Mouse (Mus musculus): ENCODE data around the gene Efna5. TPM values are rescaled to one million over a fixed set of nuclear protein-coding genes. Genes with fewer than 3 reads are reported as not detected.

Gene Efna5
- polyA plus RNA-seq, 1 experiment from 2014 or later = 81.4 TPM

- peaks cover 5% of the 10 kb centered on the region; the same call in 1 of the 2 replicates for H3K36me3 ChIP-seq
- H3K4me1 ChIP-seq (replicated peaks) = peaks cover 31% of the 10 kb centered on the region
- no peaks in the 10 kb centered on the region for H3K9me3 ChIP-seq
- H3K27me3 ChIP-seq = no peaks in the 10 kb centered on the region
- no peak overlapping the region for H3K4me3 ChIP-seq (replicated peaks)
- no peak overlapping the region for H3K9ac ChIP-seq (replicated peaks)
- ATAC-seq = peak; percentile 76
- WGBS = 54% methylated on average over 18 of the region's 18 CpGs
- peak overlapping the region; percentile 22; the same call in 1 of the 2 replicates for H3K4me2 ChIP-seq (replicated peaks)
- peak overlapping the region; percentile 44 for H3K27ac ChIP-seq
Measured at GRCm38 (mm10) chr17:62607304-62607914, 273.7 kb downstream of the Efna5 start.

GRCm38 (mm10) chr17:62606681-62607080 is 274.4 kb downstream of the Efna5 start:
- peak overlapping the region; percentile 44; the same call in 1 of the 2 replicates for H3K27ac ChIP-seq
- H3K9ac ChIP-seq (replicated peaks) = no peak overlapping the region

GRCm38 (mm10) chr17:62604309-62604708 is 276.8 kb downstream of the Efna5 start:
- Histone ChIP-seq H3K27ac (no peak overlapping the region), H3K9ac (replicated peaks) (no peak overlapping the region), H3K4me3 (replicated peaks) (no peak overlapping the region), H3K4me1 (replicated peaks) (peaks cover 36% of the 10 kb centered on the region), H3K27me3 (no peaks in the 10 kb centered on the region), H3K36me3 (peaks cover 5% of the 10 kb centered on the region; the same call in 1 of the 2 replicates), H3K9me3 (no peaks in the 10 kb centered on the region), H3K4me2 (replicated peaks) (no peak overlapping the region)
- WGBS = 58% methylated on average over 5 of the region's 5 CpGs
- ATAC-seq = no peak

More at GRCm38 (mm10) chr17:62606681-62607080, 274.4 kb downstream of the Efna5 start:
- Histone ChIP-seq H3K27me3 (no peaks in the 10 kb centered on the region), H3K4me1 (replicated peaks) (peaks cover 31% of the 10 kb centered on the region), H3K4me2 (replicated peaks) (no peak overlapping the region), H3K4me3 (replicated peaks) (no peak overlapping the region), H3K36me3 (peaks cover 5% of the 10 kb centered on the region; the same call in 1 of the 2 replicates), H3K9me3 (no peaks in the 10 kb centered on the region)
- 77% methylated on average over 6 of the region's 6 CpGs for WGBS
- ATAC-seq = peak; percentile 57

- 60% methylated on average over 5 of the region's 5 CpGs for whole genome bisulfite sequencing
- no peak overlapping the region for H3K4me3 ChIP-seq (replicated peaks)
- H3K27me3 ChIP-seq = no peaks in the 10 kb centered on the region
- no peak overlapping the region for H3K27ac ChIP-seq
- ATAC-seq = no peak
- H3K9me3 ChIP-seq = no peaks in the 10 kb centered on the region
- H3K9ac ChIP-seq (replicated peaks) = no peak overlapping the region
- peaks cover 32% of the 10 kb centered on the region for H3K4me1 ChIP-seq (replicated peaks)
- H3K4me2 ChIP-seq (replicated peaks) = no peak overlapping the region
- peaks cover 5% of the 10 kb centered on the region; the same call in 1 of the 2 replicates for H3K36me3 ChIP-seq
Measured at GRCm38 (mm10) chr17:62603604-62604003, 277.5 kb downstream of the Efna5 start.

GRCm38 (mm10) chr17:62598716-62599490 is 282.2 kb downstream of the Efna5 start:
- Histone ChIP-seq H3K9me3 (no peaks in the 10 kb centered on the region), H3K27ac (no peak overlapping the region), H3K27me3 (no peaks in the 10 kb centered on the region), H3K36me3 (no peaks in the 10 kb centered on the region), H3K4me3 (replicated peaks) (no peak overlapping the region), H3K4me2 (replicated peaks) (no peak overlapping the region), H3K4me1 (replicated peaks) (peaks cover 17% of the 10 kb centered on the region), H3K9ac (replicated peaks) (no peak overlapping the region)
- 41% methylated on average over 9 of the region's 9 CpGs for WGBS
- no peak for ATAC-seq

DNA sequence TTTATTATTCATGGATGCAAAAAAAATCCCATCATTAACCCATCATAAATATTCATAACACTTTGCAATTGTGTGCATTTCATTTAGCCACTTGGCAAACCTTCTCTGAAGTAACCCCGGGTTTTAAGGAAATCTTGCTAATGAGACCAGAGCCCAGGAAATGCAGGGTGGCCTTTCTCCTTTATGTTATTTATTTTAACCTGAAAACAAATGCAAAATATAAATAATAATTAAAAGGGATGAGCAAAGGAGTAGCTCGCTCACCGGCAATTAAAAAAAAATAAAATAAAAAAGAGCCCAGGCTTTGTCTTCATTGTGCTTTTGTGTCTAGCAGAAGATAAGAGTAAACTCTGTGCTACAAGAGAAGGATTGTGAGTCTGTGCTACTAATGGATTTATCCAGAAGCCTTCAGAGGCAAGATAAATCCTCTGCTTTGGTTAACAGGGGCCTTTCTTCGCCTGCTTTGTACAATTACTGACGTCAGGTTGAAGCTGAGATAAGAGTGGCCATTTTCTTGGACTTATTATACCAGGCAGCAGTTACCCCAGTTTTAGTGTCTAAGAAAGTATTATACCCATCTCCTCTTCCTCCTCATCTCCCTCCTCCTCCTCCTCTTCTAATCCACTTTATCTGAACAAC is 288.6 kb downstream of the Efna5 start:
- Histone ChIP-seq H3K27me3 (no peaks in the 10 kb centered on the region), H3K4me2 (replicated peaks) (no peak overlapping the region), H3K27ac (peak overlapping the region; percentile 37), H3K4me3 (replicated peaks) (no peak overlapping the region), H3K4me1 (replicated peaks) (peaks cover 19% of the 10 kb centered on the region), H3K9ac (replicated peaks) (no peak overlapping the region), H3K36me3 (no peaks in the 10 kb centered on the region), H3K9me3 (0 out of 2 replicates have a peak, but pooled peaks cover 3% of the 10 kb centered on the region)
- 42% methylated on average over 5 of the region's 5 CpGs for WGBS
- ATAC-seq = 0 out of 2 replicates have a peak, but pooled peaks have one; percentile 7

GRCm38 (mm10) chr17:62591581-62592435 is 289.3 kb downstream of the Efna5 start:
- H3K27ac ChIP-seq = 0 out of 2 replicates have a peak overlapping the region, but pooled peaks have one; percentile 14

GRCm38 (mm10) chr17:62590685-62591460 is 290.2 kb downstream of the Efna5 start:
- 73% methylated on average over 9 of the region's 9 CpGs for WGBS
- no peak for ATAC-seq

More at GRCm38 (mm10) chr17:62591581-62592435, 289.3 kb downstream of the Efna5 start:
- WGBS = 58% methylated on average over 10 of the region's 10 CpGs
- no peak overlapping the region for H3K4me3 ChIP-seq (replicated peaks)
- peaks cover 18% of the 10 kb centered on the region for H3K4me1 ChIP-seq (replicated peaks)
- peaks cover 9% of the 10 kb centered on the region; the same call in 1 of the 2 replicates for H3K9me3 ChIP-seq
- ATAC-seq = peak; percentile 66
- no peak overlapping the region for H3K4me2 ChIP-seq (replicated peaks)
- H3K9ac ChIP-seq (replicated peaks) = no peak overlapping the region
- no peaks in the 10 kb centered on the region; the same call in 1 of the 2 replicates for H3K36me3 ChIP-seq
- H3K27me3 ChIP-seq = no peaks in the 10 kb centered on the region

GRCm38 (mm10) chr17:62580127-62580526 is 301.0 kb downstream of the Efna5 start:
- Histone ChIP-seq H3K9ac (replicated peaks) (no peak overlapping the region), H3K4me3 (replicated peaks) (no peak overlapping the region), H3K4me1 (replicated peaks) (no peaks in the 10 kb centered on the region), H3K36me3 (no peaks in the 10 kb centered on the region), H3K27ac (no peak overlapping the region), H3K4me2 (replicated peaks) (no peak overlapping the region), H3K27me3 (no peaks in the 10 kb centered on the region), H3K9me3 (no peaks in the 10 kb centered on the region)
- WGBS = 78% methylated on average over 6 of the region's 6 CpGs
- ATAC-seq = no peak

More at GRCm38 (mm10) chr17:62590685-62591460, 290.2 kb downstream of the Efna5 start:
- no peaks in the 10 kb centered on the region for H3K27me3 ChIP-seq
- H3K36me3 ChIP-seq = no peaks in the 10 kb centered on the region; the same call in 1 of the 2 replicates
- peaks cover 9% of the 10 kb centered on the region; the same call in 1 of the 2 replicates for H3K9me3 ChIP-seq
- no peak overlapping the region for H3K4me3 ChIP-seq (replicated peaks)
- H3K27ac ChIP-seq = no peak overlapping the region
- H3K9ac ChIP-seq (replicated peaks) = no peak overlapping the region
- peaks cover 18% of the 10 kb centered on the region for H3K4me1 ChIP-seq (replicated peaks)
- H3K4me2 ChIP-seq (replicated peaks) = no peak overlapping the region

DNA sequence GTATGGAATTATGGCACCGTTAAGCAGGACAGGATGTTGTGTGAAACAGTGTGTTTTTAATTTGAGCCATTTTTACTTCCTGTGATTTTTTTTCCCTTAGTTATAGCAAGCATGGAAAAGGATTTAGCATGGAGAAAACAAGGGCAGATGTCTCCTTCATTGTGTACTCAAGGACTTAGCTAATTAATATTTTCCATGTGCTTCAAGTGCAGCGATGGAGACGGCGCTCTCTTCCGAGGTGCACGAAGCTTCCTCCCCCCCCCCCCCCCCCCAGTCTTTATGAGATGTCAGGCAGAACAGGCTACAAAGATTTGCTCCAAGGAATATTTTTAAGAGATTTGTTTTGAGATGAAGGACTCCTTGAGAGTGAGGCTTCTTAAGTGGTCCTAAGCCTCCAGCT is 301.5 kb downstream of the Efna5 start:
- no peak for ATAC-seq
- Histone ChIP-seq H3K9me3 (no peaks in the 10 kb centered on the region), H3K4me2 (replicated peaks) (no peak overlapping the region), H3K9ac (replicated peaks) (no peak overlapping the region), H3K4me3 (replicated peaks) (no peak overlapping the region), H3K4me1 (replicated peaks) (no peaks in the 10 kb centered on the region), H3K36me3 (no peaks in the 10 kb centered on the region), H3K27ac (no peak overlapping the region), H3K27me3 (no peaks in the 10 kb centered on the region)
- WGBS = 35% methylated on average over 6 of the region's 6 CpGs

All from midbrain, embryonic 13.5 days (tissue).